Mouse (Mus musculus): Measurements from ENCODE around the gene Usf1.

- TF ChIP-seq CTCF (IDR thresholded peaks at IDR 0.05; ENCODE audit: low read depth, low read length) (no peak), POLR2A (IDR thresholded peaks at IDR 0.05; ENCODE audit: borderline replicate concordance, low read depth, low read length) (no peak)
These were observed 38.2 kb upstream of the Usf1 start for GRCm38 (mm10) chr1:171372880-171373279.
